Mouse (Mus musculus) urinary bladder, postnatal 36 days (tissue): ENCODE measurements around the gene Slc4a4.
A peak's percentile ranks its signal among the peaks of the same experiment; 100 is the strongest.

ENCODE experiments used
- DNase-seq, 2 experiments: peaks; one replicate each; pipeline ENCODE4 v3.0.0; 2022; ENCODE audit warnings: low spot score in 2 of 2, mixed read lengths in 1 of 2

The Slc4a4 gene

DNA sequence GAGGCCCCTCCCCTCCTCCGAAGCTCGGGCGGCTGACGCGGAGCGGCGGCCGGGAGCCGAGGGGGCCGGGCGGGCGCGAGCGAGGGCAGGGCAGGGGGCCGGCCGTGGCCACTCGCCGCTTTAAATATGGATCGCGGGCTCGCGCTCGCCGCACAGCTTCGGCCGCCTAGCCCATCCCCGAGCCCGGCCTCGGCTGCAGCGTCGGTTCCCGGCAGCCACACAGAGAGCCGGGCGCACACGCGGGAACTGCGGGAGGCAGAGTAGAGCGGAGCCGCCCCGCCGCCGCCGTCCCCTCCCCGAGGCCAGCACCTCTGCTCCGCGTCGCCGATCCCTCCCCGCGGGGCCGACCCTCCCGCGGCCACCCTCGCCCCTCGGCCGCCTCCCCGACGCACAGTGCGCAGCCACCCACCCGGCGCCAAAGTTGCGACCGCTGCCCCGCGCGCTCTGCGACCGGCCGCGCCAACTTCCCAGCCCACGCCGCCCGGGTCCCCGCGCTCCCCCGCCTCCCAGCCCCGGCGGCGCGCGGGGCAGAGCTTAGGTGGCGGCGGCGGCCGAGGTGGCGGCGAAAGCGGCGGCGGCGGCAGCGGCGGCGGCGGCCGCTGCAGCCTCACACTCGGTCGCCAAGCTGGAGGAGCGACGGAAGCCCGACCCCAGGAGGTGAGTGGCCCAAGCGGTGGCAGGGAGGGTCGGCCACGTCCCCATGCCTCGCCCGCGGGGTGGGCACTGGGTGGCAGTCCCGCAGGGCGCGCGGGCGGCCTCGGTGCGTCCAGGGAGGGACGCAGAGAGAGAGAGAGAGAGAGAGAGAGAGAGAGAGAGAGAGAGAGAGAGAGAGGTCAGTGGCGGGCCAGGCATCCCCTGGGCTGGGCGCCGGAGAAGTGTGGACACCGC is at the start of gene Slc4a4:
Slc4a4 (plus strand) TSS at position 151 of the 888 bp plus-strand sequence.
- peak; percentile 26 to 55 for DNase-seq

GRCm38 (mm10) chr5:88840080-88840798 is 46.4 kb upstream of the Slc4a4 start:
- DNase-seq = no peak

DNA sequence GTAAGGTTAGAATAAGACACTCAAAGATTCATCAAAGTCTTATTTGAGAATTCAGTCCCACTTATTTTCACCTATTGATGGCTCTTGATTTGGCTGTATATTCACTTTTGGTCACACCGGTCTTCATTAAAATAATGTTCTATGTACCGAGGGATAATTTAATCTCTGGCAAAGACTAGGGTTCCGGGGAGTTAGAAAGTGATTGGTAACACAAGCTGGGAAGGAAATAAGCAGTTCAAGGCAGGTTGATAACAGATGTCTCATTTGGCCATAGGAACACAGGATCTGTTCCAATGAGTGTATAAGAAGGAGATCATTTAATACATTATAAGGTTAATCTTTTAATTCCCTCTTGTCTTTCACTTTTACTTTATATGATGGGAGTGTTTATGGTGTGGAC is 29.3 kb upstream of the Slc4a4 start:
- DNase-seq = no peak

- no peak for DNase-seq
Measured at GRCm38 (mm10) chr5:88857801-88858200, 28.8 kb upstream of the Slc4a4 start.

DNA sequence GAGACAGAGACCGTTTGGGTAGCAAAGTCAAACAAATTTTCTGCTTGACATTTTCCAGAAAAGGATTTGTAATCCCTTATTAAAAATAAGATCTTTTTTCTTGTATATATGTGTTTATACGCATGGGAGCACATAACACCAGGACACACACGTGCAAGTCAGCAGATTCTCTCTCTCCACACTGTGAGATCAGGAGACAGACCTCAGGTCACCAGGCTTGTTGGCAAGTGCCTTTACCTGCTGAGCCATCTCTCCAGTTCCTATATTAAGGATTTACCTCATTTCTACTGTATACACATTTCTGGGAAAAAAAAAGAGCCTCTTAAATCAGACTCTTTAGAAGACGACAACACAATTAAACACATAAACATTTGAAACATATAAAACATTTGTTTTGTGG is 28.4 kb upstream of the Slc4a4 start:
- no peak for DNase-seq

- no peak for DNase-seq
Measured at GRCm38 (mm10) chr5:88862163-88862562, 24.5 kb upstream of the Slc4a4 start.

DNA sequence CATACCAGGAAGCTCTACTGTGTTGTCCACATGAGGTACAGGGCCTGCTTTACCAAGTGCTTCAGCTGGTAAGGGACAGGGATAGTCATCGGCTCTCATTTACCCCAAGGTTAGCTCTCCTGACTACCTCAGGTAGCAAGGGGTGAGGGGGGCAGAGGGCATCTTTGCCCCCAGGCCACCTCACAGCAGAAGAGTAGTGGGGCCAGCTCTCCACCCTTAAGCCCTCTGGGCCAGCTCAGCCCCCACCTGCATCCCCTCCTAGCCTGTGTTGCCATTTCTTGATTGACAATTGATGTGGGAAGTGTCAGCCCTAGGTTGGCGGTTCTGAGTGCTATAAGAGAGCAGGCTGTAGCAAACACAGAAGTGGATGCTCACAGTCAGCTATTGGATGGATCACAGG is 23.8 kb upstream of the Slc4a4 start:
- DNase-seq = no peak

- DNase-seq = peak in 1 of 2 experiments; percentile 28
Measured at GRCm38 (mm10) chr5:88884101-88884500, 2.5 kb upstream of the Slc4a4 start.

- DNase-seq = peak in 1 of 2 experiments; percentile 31
Measured at GRCm38 (mm10) chr5:88885503-88885902, 1.1 kb upstream of the Slc4a4 start.

GRCm38 (mm10) chr5:88885944-88886343 is 674 bp upstream of the Slc4a4 start:
- no peak for DNase-seq

DNA sequence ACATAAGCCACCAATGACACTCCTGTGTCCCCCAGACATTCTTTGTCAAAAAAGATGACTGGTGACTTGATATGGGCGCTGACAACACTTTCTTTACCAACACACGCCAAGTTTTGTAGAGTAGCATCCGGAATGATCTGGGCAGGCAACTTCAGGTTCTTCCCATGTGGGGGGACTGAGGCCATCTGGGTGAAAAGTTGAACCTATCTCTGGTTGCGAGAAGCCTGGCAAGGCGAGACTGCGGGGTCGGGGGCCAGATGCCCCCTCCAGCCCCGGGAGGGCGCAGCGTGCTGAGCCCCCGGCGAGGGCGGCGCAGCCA is 310 bp upstream of the Slc4a4 start:
- DNase-seq = no peak

DNA sequence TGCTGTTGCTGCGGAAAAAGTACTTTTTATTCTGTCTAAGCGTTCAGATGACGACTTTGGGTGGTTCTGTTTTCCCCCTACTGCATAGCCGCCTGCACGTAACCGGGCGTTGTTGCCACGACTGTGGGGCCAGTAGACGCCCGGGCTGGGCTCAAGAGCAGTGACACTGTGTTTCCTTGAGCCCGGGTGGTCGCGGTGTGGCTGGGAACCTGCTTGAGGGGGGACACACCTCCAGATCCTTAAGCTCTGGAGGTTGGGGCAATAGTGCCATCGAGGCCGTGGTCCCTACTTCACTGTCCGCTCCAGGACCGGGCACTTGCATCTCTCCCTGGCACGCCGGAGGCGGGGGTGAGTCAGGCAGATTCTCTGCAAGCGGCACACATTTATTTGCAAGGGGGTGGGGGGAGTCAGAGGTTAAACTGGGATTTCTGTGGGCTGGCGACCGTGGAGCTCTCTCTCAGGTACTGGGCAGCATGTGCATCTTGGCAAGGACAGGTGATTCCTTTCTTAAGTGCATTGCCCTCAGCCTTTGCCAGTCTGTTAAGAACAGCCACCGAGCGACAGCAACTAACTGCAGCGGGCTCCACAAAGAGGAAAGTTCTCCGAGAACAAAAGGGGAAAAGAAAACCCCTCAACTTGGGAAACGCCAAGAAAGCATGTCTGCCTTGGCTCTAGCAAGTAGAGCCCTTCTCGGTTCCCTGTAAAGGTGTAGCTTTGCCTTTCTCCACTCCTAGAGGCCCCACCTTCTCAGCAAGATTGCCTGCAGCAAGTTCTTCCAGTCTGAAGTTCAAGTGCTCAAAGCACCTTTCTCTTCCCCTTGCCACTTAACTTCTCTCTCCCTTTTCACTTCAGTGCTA is 1.2 kb downstream of the Slc4a4 start:
- peak; percentile 19 to 25 for DNase-seq

DNA sequence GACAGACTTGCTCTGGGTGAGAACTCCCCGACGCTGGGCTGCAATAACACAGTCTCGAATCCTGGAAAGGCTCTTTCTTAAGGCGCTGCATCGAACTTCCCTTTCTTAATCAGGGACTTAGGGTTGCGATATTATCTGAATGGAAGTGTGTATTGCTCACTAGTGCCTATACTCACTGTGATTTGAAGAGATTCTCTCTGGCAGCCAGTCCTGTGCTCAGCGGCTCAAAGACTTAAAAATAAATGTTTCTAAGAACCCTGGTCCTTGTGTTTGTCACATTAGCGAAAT is 1.7 kb downstream of the Slc4a4 start:
- DNase-seq = no peak

DNA sequence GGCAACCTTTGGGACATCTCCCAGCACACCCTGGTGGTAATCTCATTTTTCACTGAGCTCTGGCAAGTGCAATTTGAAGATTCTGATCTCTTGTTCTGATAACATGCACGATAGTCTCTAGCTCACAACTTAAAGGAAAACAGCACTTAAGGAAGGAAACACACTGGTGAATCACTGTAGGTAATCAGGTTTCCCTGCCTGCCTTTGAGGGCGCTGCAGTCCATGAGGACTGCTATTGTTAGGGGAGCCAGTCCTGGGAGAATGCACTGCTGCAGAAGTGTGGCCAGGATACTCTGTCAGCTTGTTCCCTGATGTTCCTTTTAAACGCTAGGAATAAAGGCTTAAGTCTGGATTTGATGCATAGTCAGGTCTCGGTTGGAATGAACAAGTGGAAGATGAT is 2.7 kb downstream of the Slc4a4 start:
- no peak for DNase-seq

DNA sequence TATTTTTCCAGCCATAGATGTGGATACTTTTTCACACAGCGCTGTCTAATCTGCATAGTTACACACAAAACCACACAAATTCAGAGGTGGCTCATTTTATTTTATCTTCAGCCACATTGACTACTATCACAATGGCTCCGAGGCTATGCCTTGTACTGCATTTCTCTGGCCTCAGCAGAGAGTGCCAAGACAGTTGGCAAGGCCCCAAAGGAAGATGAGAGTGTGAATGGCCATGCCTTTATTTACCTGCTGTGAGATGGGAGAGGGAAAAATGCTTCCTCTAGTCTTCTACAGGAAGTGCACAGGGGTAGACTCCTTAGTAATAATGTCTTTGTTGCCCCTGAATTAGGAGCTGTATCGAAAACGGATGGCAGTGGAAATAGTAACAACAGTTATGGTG is 3.5 kb downstream of the Slc4a4 start:
- no peak for DNase-seq

DNA sequence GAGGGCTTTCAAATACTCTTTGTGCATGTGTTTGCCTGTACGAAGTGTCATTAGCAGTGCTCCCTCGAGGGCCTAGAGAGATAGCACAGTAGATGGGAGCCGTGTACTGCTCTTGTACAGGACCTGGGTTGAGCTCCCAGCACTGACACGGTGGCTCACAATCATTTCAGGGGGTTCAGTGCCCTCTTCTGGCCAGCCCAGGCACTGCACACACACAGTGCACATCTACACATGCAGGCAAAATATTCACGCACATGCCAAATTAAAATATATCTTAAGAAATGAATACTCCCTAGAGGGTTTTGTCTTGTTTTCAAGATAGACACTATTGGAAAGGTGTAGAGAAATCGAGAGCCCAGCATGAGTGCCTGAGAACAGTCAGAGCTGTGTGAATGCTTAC is 10.0 kb downstream of the Slc4a4 start:
- no peak for DNase-seq

GRCm38 (mm10) chr5:88903111-88903510 is 16.5 kb downstream of the Slc4a4 start:
- DNase-seq = no peak

- no peak for DNase-seq
Measured at GRCm38 (mm10) chr5:88903526-88903925, 16.9 kb downstream of the Slc4a4 start.

DNA sequence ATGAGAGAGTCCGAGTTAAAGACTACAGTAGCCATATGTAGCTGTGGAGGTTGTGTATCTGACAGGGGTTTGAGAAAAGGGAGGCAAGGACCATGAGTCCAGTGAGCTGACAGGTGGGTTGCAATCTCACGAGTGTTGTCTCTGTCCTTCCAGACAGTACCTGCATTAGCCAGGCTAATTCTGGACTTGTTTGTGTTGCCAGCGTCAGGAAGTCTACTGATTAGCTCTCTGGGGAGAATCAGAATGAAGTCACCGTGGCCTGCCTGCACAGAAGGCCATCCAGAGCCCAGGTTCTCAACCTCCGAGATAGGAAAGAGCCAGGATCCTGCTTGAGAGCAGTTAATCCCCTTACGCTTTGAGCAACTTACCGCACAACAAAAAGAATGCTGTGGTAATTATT is 18.2 kb downstream of the Slc4a4 start:
- no peak for DNase-seq

GRCm38 (mm10) chr5:88907615-88908014 is 21.0 kb downstream of the Slc4a4 start:
- no peak for DNase-seq

GRCm38 (mm10) chr5:88912629-88913028 is 26.0 kb downstream of the Slc4a4 start:
- peak; percentile 45 to 65 for DNase-seq

GRCm38 (mm10) chr5:88915082-88915481 is 28.5 kb downstream of the Slc4a4 start:
- DNase-seq = no peak
